Mouse (Mus musculus) layer of hippocampus, adult 9-10 months (tissue): ENCODE data around the gene Fam241b.
"Not testable (repeated sequence)": the region's sequence is repeated elsewhere in the genome, so short reads cannot be mapped to it uniquely, and the experiment has no call there.

Experiments
- DNase-seq: peaks from one replicate; pipeline ENCODE4 v3.0.0; 2022; ENCODE audit warnings: low spot score

Fam241b gene

DNA sequence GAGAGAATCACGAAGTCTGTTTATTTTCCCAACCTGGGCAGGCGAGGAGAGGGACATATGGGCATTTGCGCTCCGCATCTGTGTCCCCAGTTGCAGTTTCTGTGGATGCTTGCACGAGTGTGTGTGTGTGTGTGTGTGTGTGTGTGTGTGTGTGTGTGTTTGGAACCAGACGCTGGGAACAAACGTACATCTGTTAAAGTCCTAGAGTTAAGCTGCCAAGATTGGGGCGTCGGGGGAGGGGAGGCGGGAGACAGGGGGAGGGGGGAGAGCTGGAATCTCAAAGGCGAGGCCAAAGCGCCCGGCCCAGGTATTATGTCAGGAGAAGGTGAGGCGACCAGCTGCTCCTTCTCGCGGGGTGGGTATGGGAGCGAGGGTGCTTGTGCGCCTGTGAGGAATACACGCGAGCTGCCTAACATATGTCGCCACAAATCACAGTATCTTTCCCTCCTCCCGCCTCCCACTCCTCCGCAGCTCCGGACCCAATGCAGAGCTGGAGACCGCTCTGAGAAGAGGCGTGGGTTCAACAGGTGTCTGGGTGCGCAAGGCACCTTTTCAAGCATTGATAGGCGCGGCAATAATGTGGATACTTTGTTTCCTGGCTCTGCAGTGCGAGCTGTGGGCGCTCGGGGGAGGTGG lies 15.3 kb downstream of the Fam241b start:
- DNase-seq: no peak

DNA sequence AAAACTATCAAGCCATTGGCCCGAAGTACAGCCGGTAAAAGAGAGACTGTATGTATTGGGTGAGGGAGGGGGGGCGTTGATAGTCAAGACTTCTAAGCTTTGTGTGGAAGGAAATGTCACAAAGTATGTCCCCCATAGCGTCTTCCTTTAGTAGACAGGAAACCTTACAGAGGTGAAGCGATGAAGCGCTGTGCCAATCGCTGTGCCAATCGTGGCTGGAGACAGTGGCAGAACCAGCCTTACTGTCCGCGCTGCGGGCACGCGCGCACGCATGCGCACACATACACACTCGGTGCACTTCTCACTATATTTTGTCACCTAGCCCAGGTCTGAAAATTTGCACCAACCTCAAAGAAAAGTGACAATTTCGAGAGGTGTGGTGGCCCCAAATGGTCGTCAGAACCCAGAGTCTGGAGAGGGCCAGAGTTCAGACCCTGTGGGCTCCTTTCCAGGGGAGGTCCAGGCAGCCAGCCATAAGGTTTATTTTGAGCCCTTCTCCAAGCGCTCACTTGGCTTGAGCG lies 15.9 kb downstream of the Fam241b start:
- no peak for DNase-seq

DNA sequence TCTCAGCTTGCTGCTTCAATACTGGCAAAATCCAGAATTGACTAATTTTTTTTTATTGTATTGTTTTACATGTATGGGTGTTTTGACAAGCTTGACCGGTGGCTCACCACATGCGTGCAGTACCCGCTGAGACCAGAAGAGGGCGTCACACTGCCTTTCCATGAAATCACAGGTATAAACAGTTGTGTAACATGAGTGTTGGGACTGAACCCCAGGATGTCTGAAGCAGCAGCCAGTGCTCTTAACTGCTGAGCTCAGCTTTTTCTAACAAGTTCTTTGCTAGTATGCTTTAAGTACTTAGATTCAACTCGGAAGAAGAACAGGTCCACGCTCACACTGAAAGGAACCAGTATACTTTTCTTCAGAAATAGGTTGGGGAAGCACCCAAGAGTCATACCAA lies 16.6 kb downstream of the Fam241b start:
- DNase-seq: no peak

DNA sequence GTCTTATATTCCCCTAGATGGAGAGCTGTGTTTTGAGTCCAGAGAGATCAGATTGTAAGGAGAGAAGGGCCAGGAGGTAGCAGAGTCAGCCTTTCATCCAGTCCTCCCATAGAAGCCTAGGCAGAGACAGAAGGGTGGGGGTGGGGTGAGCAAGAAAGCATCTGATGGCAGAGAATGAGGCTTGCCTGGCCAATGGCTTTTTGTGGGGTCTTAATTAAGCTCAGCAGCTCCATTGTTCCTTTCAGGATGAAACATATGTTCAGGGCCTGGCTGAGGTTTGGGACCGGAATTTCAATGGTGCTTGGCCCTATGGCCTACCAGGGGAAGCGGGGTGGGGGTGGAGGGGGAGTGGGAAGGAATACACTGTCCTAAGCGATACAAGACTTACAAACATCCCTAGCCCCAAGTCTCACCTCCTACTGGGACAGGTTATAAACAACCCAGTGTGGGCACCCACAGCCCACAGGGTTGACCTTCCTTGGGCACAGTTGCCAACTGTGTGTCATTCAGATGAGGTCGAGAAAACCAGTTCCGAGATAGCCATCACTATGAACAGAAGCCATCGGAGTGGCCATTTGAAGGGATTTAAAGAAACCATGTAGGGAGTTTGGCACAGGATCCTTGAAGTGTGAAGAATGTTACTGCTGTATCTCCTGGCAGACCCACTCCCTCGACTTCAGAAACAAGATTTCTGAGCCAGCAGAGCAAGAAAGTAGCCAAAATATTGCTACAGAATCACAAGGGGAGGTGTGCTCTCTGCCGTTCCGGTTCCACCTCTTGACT lies 29.7 kb downstream of the Fam241b start:
- no peak for DNase-seq

DNA sequence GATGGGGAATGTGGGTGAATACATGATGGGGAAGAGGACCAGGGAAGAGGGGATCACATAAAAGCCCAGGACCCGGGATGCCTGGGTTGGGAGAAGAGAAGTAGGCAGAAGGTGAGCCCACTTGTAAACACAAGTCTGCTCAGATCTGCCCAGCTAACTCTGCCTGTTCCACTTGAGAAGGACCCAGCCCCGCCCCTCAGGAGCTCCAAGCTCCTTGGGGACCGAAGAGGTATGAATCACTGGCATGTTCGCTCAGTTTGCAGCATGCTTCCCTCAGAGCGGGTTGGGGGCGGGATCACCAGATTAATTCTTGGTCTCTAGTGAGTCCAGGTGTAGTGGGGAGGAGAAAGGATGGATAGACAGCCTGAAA lies 32.5 kb downstream of the Fam241b start:
- no peak for DNase-seq

DNA sequence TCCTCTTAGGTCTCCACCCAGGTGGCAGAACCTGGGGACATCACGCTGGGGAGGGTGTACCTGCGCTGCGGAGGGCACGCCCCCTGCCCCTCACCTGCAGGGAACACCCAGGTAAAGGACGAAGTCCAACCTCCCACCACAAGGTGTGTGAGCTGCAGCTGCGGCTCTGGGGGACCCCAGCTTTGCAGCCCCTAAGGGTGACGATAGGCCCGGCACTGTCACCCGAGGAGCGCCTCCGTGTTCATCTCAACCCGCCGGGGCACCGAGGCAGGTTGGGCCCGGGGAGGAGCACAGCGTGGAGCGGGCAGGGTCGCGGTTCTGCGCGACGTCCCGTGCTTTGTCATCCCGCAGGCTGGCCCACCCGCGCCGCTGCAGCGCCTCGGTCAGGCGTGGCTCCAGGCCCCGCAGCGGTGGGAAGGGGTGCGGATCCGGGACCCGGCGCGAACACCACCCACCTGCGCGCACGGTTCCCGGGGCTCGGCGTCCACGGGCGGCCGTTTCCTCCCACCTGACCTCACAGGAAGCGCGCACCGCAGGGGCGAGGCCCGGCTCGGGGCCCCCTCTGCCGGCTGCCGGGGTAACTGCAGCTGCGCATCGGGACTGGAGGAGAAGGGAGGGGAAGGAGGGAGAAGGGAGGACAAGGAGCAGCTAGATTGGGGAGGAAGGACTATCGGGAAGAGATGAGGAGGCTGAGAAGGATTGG lies 33.1 kb downstream of the Fam241b start:
- peak; percentile 52 for DNase-seq

DNA sequence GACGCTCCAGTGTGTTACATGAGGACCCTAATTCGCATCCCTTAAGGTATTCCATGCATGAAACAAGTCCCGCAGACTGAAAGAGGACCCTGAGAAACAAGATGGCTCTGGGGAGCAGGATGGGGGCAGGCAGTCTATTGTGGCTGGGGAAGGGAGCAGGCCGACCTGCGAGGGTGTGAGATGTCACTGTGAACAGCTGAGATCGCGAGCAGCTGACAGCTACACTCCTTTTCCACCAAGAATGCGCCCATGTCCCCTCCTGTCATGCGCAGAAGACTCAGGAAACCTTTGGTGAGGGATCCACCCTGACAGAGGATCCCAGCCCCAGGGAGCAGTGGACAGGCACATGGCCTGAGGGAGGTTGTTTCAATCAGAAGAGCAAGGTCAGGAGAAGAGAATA lies 36.7 kb downstream of the Fam241b start:
- no peak for DNase-seq

DNA sequence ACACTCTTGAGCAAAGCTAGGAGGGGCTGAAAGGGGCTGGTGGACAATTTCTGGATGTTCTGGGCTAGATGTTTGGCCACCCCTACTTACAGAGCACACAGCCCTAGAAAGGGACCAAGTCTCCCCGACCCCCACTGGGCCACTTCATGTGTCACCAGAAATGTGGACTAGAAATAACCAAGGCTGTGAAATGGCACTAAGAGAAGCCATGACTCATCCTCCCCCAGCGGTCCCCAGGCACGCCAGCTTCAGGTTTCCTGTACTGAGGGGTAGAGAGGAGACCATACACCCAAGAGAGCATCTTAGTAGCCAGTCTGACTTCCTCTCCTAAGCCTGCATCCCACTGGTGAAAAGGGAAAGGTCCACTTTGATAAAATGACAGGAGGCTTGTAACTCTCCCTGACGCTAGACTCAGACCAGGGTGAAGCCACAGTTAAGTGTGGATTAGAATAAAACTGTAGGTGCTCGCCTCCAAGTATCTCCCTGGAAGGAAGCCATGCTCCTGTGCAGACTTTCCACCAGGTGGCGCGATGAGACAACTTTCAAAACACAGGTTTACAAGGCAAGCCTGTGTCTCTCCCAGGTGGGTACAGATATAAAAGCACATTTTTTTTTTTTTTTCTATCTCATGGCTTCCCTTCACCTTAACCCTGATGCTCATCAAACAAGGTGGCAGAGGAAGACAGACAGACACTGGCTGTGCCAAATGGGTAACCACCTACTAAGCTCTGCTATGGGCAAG lies 38.7 kb downstream of the Fam241b start:
- peak; percentile 53 for DNase-seq

DNA sequence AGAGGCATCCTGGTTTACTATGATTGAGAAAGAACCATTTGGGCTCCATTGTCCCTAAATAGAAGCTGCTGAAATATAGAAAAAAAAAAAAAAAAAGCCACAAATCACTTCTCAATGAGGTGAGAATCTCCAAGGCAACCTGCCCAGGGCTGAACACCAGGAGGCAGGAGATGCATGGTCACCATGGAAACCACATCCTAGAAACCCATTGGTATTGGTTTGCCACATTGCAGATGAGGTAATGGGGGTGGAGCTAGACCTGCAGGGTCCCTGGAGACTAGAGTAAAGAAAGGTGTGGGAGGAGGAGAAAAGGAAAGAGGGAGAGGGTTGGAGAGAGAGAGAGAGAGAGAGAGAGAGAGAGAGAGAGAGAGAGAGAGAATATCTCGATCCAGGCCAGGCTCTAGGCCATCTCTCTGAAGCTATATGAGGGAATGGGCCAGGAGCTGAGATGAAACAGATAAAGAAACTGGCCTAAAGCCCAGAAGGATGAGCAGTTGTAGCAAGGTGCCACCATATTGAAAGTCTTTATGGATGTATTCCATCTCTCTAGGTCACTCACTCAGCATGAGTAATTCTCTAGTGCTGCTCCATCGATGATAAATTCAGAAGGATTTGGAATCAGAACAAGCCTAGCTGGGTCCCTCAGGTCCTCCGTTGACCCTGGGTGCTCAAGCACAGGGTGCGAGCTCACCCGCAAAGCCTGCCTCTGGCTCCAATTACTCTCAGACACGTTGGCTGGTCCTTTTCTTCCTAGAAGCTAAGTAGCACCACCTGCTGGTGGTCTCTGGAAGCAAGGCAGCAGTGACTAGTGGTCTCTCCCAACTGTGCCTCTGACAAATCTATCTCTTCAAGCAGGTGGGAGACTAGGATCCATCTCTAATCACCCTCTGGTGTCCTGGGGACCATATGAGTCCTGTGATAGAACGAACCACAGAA lies 41.9 kb downstream of the Fam241b start:
- DNase-seq: peak; percentile 79

DNA sequence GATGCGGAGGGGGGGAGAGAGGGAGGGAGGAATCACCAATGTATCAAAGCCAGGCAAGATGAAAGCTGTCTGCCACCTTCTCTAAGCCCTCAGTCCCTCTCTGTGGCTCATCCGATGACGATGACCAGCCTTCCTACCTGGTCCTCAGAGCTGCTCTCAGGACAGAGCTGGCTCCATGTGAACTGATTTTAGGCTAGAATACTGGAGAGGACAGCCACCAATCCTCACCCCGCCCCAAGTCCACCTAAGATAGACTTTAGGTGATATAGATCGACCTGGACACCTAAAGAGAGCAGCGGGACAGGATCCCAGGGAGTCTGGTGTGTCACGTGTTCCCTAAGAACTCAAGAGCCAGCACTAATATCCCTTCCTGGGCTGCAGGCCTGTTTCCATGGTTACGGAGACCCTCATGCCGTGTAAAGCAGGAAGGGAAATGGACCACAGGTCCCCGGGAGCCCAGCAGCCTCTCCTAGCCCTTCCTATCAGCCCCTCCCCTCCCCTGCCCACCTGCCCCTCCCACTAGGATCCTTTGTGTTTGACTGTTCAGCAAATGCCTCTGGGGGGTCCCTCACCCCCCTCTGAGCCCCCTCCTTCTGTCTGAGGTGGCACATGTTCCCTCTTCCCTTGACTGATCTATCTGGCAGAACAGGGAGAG lies 43.8 kb downstream of the Fam241b start:
- DNase-seq: no peak

DNA sequence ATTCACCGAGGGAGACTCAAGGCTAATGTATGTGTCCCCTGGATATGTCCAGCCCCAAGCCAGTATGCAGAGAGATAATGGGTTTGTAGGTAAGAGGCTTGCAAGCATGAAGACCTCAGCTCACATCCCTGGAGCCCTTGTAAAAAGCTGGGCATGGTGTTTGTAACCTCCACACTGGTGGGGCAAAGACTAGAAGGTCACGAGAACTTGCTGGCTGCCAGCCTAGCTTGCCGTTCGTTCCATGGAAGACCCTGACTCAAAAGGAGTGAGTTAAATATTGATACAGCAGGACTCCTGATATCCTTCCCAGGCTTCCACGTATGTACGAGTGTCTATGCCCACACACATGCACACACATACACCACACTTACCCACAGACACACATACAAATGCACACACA lies 49.3 kb downstream of the Fam241b start:
- no peak for DNase-seq

DNA sequence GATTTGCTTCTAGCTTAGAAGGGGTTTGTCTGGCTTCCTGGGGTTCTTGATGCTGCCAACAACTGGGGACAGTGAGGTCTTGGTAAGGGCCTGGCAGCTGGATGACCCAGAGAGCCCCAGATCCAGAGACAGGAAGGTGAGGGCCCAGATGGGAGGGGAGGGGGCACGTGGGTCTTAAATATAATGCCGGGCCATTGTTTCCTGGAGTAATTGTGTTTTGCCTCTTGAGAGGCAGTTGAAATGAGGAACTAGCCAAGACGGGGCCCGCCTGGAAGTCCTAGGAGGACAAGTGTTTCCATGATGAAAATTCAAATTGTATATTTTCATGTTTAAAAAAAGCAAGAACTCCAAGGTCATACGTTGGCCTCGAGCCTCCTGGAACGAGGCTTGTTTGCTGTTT lies 49.8 kb downstream of the Fam241b start:
- no peak for DNase-seq

DNA sequence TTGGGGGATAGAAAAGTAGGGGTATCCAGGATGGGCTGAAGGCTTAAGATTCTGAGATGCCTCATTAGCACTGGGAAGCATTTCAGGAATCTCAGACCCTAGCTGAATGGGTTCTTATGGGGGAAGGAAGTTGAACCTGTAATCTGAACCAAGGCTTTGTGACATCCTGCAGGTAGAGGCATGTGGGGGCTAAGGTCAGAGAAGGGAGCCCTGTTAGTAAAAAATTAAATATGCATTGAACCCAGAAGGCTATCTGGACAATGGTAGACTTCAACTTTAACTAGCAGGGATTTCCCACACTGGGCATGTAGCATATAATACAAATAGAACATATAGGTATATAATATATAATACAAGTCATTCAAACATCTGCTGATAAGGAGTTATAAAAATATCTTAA lies 54.2 kb downstream of the Fam241b start:
- no peak for DNase-seq

DNA sequence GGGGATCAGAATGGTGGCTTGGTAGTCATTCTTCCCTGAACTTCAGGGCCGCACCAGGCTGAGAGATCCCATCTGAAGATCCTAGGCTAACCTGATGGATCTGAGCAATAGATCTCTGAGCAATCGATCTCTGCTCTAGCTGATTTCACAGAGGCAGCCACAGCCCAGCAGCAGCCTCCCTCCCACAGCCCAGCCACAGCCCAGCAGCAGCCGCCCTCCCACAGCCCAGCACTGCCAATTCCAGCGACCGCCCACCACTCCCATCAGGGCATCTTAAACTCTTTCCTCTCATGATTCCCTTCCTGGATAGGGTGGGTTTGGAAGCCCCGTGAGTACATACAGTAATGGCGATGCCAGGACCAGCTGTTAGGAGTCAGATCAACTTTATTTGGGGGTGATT lies 54.6 kb downstream of the Fam241b start:
- no peak for DNase-seq

DNA sequence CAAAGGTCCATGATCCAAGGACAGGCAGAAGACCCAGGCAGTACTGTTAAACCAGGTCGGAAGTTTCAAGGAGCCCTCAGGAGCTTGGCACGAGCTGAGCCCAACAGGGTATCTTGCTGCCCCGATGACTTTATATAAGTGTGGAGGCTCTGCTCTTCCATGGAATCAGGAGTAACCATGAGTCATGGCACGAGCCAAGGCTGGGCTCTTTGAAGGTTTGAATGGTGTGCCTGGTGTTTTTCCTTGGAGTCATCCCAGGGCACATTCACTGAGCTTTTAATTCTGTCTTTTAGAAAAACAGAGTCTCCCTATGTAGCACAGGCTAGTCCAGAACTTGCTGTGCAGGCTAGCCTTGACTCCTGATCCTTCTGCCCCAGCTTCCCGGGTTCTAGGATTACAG lies 55.3 kb downstream of the Fam241b start:
- no peak for DNase-seq

DNA sequence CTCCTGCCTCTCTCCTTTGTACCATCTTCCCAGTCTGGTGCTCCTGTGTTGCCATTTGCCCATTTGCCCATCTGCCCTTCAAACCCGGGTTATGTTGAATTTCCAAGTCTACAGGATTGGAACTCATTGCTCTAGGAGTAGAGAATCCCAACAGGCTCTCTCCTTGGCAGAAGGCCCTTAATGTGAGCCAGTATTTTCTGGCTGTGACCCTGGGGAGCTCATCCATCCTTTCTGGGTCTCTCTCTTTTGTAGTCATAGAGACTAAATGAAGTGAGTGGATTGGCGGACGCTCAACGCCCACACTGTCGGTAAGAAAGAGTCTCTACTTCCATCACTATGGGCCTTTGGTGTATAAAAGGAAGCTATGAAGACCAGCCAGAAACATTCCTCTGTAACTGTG lies 56.9 kb downstream of the Fam241b start:
- no peak for DNase-seq

DNA sequence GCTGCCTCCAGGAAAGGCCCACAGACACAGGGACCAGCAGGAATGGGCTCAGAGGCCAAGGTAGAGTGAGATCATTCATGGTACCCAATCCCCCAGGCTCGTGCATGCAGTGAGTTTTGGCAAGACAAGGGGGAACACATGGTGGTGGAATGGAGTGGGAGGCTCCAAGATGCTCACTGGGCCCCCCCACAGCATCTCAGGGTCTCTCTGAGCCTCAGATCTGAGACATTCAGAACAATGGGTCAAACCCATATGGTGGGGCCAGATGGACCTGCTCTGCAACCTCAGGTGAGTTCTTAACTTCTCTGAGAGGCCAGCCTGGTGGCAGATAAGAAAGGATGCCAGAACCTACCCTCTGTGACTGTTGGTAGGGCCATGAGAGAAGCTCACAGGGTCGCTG lies 57.7 kb downstream of the Fam241b start:
- no peak for DNase-seq

DNA sequence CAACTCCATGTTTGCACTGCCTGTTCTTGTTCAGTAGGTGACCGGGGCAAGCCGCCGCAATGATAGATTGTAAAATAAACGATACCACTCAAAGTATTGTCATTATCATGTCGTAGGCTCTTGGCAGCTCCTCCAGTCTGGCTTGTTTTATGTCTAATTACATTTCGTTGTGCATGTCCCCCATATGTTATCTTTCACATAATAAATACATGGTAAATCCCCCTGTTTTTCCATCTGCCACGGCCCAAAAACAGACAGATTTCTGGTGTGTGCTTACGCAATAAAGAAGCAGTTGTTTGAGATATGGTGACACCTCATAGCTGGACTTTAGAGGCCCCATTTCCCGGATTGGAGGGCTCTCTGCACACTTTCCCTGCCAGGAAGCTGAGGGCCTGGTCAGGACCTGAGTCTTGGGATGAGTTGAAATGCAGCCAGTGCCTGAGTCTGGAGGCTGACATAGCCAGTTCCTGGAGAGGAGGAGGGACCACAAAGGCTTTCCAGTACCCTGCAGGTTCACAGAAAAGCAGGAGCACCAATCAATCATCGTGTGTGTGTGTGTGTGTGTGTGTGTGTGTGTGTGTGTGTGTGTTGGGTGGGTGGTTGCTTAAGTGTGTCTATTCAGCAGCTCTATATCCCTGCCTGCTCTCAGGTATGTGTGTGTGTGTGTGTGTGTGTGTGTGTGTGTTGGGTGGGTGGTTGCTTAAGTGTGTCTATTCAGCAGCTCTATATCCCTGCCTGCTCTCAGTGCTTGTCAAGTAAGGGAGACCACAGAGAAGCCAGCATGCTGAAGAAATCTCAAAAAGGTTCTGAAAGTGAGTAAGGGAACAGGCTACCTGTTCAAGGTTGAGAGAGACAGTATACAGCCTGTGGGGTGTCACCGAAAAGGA lies 67.2 kb downstream of the Fam241b start:
- no peak for DNase-seq

DNA sequence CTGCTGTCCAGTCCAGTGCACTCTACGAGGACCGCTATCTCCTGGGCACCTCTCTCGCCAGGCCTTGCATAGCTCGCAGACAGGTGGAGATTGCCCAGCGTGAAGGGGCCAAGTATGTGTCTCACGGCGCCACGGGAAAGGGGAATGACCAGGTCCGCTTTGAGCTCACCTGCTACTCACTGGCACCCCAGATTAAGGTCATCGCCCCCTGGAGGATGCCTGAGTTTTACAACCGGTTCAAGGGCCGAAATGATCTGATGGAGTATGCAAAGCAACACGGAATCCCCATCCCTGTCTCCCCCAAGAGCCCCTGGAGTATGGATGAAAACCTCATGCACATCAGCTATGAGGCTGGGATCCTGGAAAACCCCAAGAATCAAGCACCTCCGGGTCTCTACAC lies 72.4 kb downstream of the Fam241b start:
- not testable (repeated sequence) for DNase-seq

DNA sequence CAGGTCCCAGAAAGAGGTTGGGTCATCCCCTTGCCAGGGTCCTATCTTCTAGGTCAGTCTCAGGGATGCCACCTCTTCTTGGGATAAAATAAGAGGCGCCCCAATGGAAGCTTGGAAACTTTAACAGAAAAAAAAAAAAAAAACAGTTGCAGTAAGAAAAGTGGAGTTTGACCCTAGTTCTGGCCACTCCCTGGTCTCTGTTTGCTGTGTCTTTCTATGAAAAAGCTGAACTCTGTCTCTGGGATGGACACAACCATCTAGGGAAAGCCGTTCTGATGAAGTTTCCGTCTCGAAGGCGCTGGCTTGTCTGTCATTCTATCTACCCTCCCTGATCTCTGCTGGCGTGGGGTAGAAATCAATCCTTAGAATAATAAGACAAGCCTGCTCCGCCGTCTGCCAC lies 73.1 kb downstream of the Fam241b start:
- no peak for DNase-seq
